Mouse (Mus musculus) forebrain, postnatal 0 days (tissue): ENCODE data around the gene Swsap1. TPM values are rescaled to one million over a fixed set of nuclear protein-coding genes. Genes with fewer than 3 reads are reported as not detected.
A peak's percentile ranks its signal among the peaks of the same experiment; 100 is the strongest.

ENCODE experiments used
- ATAC-seq: fragments of 200-750 bp; cut with Nextera tagmentation; 2 replicates; pipeline ENCODE4 v1.8.0; 2017; ENCODE audit warnings: mild to moderate bottlenecking, moderate library complexity
- DNase-seq: peaks from one replicate; pipeline ENCODE4 v3.0.0-alpha.2; 2015
- H3K27ac ChIP-seq: fragments of 300-500 bp; sonication (generic); 2 replicates; pipeline ENCODE4 v1.5.1; 2014; ENCODE audit warnings: low read depth, mild to moderate bottlenecking, antibody characterized with exemption, low read length, moderate library complexity, mixed read lengths
- H3K27me3 ChIP-seq: fragments of 300-500 bp; sonication (generic); 2 replicates; pipeline ENCODE4 v1.6.1; 2014; ENCODE audit warnings: mild to moderate bottlenecking, low read length, mixed read lengths; ENCODE audit not compliant: insufficient read depth
- H3K36me3 ChIP-seq: fragments of 300-500 bp; sonication (generic); 2 replicates; pipeline ENCODE4 v1.6.1; 2014; ENCODE audit warnings: mild to moderate bottlenecking, moderate library complexity; ENCODE audit not compliant: insufficient read depth
- H3K4me1 ChIP-seq: fragments of 300-500 bp; sonication (generic); 2 replicates; pipeline ENCODE4 v1.6.1; 2014; ENCODE audit warnings: antibody characterized with exemption; ENCODE audit not compliant: insufficient read depth
- H3K4me2 ChIP-seq: fragments of 300-500 bp; sonication (generic); 2 replicates; pipeline ENCODE4 v1.6.1; 2014; ENCODE audit warnings: low read depth, mild to moderate bottlenecking, moderate library complexity
- H3K4me3 ChIP-seq: fragments of 300-500 bp; sonication (generic); 2 replicates; pipeline ENCODE4 v1.5.1; 2014; ENCODE audit warnings: low read depth, low read length, mixed read lengths
- H3K9ac ChIP-seq: fragments of 300-500 bp; sonication (generic); 2 replicates; pipeline ENCODE4 v1.6.1; 2014; ENCODE audit warnings: mild to moderate bottlenecking
- H3K9me3 ChIP-seq: fragments of 300-500 bp; sonication (generic); 2 replicates; pipeline ENCODE4 v1.6.1; 2016; ENCODE audit warnings: low read length
- CTCF ChIP-seq: sonication (generic); IDR thresholded peaks from 2 replicates; pipeline ENCODE4 v1.5.1; 2016; ENCODE audit warnings: antibody characterized with exemption, control low read depth, low read depth
- WGBS: fragments of 180-500 bp; shearing (Covaris S2); extraction: QIAGEN DNeasy Blood & Tissue Kit; methylation state at CpG from one replicate; pipeline ENCODE4 v1.1.7; 2014; 5-methylcytosine and 5-hydroxymethylcytosine counted together
- polyA plus RNA-seq: library from polyadenylated mRNA; unstranded; fragments of >200 nt; fragmentation: Nextera tagmentation; extraction: Ambion mirVana; gene quantifications from 2 replicates; pipeline ENCODE4 v1.2.1, GENCODE M21; 2015
- total RNA-seq: library from RNA; depleted of rRNA; stranded (reverse); fragments of >200 nt; gene quantifications from 2 replicates; pipeline ENCODE4 v1.2.3, GENCODE M21; 2014; rRNA removed

Swsap1 gene
- total RNA-seq = 28.2 and 37.7 TPM in 2 replicates
- 7.0 and 7.3 TPM in 2 replicates for polyA plus RNA-seq

DNA sequence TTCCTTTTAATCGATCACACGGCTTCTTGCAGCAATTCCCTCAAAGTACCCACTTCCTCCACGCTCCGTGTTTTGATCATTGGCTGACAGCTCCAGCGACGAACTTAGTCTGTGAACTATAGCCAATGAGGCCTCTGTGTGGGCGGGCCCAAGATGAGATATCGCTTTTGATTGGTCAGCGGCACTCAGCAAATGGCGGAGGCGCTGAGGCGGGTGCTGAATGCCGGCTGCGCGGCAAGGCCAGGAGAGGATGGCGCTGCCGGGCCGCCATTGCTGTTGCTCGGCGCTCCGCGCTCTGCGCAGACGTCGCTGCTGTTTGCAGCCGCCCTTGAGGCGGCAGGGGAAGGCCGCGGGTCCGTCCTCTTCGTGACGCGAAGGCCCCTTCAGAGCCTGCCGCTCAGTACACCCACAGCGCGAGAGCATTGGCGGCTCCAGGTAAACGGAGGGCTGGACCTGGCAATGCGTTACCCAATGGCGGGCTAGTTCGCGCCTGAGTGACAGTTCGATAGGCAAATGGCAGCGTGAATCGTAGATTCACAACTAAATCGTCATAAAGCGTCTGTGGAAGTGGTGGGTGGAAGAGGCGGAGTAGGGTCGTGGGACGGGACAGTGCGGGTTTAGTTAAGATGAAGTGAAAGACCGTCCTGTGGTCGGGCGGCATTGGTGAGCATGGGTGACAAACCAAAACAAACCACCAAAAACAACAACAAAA, at the start of gene Swsap1:
Gene Swsap1, plus strand, starts transcription at position 186 of the 712 bp plus-strand sequence.
- Histone ChIP-seq H3K9me3 (no peaks in the 10 kb centered on the region), H3K4me2 (peak within 1 kb of the TSS; percentile 65), H3K9ac (peak within 1 kb of the TSS; percentile 83), H3K36me3 (no peaks in the 10 kb centered on the region; the same call in 1 of the 2 replicates), H3K4me1 (peaks cover 17% of the 10 kb centered on the region), H3K27ac (peak within 1 kb of the TSS; percentile 96), H3K4me3 (peak within 1 kb of the TSS; percentile 58), H3K27me3 (peaks cover 8% of the 10 kb centered on the region)
- WGBS = under 1% methylated on average over 54 of the region's 54 CpGs
- 0 out of 2 replicates have a peak, but pooled peaks have one; percentile 5 for TF ChIP-seq CTCF
- ATAC-seq (peak; percentile 97), DNase-seq (peak; percentile 100)

DNA sequence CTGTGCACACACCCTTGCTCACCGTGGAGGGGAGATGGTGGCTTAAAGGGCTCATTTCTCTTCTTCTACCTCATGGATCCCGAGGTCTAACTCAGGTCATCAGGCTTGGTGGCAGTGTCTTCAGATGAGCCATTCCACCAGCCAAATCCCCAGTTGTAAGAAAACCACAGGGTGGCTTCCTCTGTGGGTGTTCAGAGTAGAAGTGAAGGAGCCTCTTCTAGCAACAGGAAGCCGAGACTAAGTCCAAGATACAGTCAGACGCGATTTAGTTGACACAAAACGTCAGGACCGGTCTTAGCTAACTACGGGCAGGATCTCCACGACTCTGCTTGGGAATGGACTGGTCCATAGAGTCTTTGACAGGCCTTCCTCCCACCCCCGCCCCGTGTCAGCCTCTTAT, 47.3 kb upstream of the Swsap1 start:
- no peak for TF ChIP-seq CTCF
- Histone ChIP-seq H3K9ac (no peak overlapping the region), H3K36me3 (peaks cover 23% of the 10 kb centered on the region), H3K4me1 (no peaks in the 10 kb centered on the region), H3K4me2 (no peak overlapping the region), H3K9me3 (no peaks in the 10 kb centered on the region), H3K4me3 (no peak overlapping the region), H3K27me3 (no peaks in the 10 kb centered on the region), H3K27ac (no peak overlapping the region)
- DNase-seq = no peak
- 78% methylated on average over 11 of the region's 11 CpGs for WGBS
- ATAC-seq = no peak

DNA sequence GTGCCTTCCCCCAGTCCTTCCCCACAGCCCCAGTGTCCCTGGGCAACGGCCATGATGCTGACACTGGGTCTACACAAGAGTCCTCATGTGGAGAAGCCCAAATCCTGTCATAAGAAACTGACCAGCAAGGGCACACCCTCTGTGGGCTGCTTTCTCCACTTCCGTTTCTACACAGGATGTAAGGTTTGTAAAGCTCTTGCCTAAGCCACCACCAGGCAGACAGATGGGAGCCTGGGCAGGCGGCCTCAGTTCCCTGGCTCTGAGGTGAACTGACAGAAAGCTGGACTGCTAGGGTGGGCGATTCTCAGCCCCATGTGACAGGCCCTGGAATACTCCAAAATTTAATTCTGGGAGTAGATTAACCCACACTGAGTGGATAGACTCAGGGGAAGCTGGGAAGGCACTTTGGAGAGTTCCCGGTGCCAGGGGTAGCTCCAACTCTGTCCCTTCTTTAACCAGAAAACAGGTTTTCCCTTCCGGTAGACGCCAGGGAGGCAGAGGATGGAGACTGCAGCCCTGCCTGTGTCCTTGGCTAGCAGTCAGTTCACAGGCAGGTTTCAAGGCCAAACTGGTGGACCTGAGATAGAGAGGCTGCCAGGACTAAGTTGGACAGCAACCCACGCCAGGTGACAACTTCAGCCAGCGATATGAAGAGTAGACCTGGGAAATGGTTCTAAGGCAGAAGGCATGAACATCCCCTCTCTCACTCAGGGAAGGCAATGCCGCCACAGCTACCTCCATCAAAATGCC, 45.9 kb upstream of the Swsap1 start:
- WGBS = 77% methylated on average over 10 of the region's 10 CpGs
- H3K27me3 ChIP-seq = no peaks in the 10 kb centered on the region
- H3K4me1 ChIP-seq = no peaks in the 10 kb centered on the region
- no peak for TF ChIP-seq CTCF
- DNase-seq = no peak
- no peak overlapping the region for H3K4me3 ChIP-seq
- no peak for ATAC-seq
- no peaks in the 10 kb centered on the region for H3K9me3 ChIP-seq
- no peak overlapping the region for H3K4me2 ChIP-seq
- H3K36me3 ChIP-seq = peaks cover 36% of the 10 kb centered on the region
- H3K27ac ChIP-seq = no peak overlapping the region
- H3K9ac ChIP-seq = no peak overlapping the region

DNA sequence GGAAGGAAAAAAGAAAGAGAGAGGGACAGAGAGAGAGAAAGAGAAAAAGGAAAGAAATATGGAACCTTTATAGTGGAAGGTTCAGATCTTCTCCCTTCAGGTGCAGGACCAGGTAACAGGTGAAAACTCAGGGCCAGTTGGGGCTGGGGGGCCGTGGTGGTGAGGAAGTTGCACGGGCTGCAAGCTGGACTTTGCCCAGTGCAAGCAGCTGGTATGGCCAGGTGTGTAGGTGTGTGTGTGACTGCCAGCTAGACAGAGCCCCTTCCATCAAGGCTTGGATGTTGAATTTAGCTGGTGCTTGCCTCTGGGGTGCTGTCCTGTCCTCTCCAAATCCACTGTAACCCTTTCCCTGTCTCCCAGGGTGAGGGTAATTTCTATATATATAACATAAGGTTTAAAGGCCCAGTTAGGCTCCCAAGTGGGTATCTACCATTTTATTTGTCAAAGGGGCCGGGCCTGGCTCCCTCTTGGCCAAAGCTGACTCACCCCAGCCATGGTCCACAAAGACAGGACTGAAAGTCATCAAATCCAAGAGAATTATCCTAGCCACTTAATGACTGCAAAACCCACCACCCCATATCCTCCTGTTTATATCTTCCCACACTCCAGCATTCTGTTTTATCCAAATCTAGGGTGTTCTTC, 38.6 kb upstream of the Swsap1 start:
- H3K27ac ChIP-seq = peak overlapping the region; percentile 92
- H3K9ac ChIP-seq = peak overlapping the region; percentile 60
- no peak for TF ChIP-seq CTCF
- H3K4me3 ChIP-seq = peak overlapping the region; percentile 68
- peaks cover 4% of the 10 kb centered on the region; the same call in 1 of the 2 replicates for H3K4me1 ChIP-seq
- no peaks in the 10 kb centered on the region for H3K9me3 ChIP-seq
- peak overlapping the region; percentile 69 for H3K4me2 ChIP-seq
- DNase-seq = no peak
- ATAC-seq = no peak
- WGBS = 75% methylated on average over 3 of the region's 3 CpGs
- H3K36me3 ChIP-seq = peaks cover 21% of the 10 kb centered on the region
- no peaks in the 10 kb centered on the region for H3K27me3 ChIP-seq

DNA sequence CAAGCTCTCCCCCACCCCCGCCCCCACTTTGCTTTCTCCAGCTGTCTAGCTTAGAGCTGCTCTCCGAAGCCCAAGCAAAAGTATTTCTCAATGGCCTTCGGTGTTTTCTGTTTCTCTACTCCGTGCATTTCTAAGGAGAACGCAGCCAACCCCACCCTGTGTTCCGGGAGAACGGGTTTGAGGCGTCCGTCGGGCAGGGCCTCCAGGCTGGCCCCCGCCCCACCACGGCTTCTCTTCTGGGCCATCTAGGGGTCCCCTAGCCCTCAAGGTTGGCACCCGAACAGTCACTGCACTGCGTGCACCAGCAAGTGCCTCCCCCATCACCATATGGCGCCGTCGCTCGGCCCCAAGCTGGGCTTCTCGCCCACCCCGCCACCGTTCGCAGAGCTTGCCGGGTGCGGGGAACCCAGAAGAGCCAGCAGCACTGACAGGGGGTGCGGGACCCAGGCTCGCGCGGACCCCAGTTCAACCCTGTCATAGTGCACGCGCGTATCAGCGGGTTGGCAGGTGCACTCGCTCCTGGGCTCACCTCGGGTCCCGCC, 38.0 kb upstream of the Swsap1 start:
- peaks cover 4% of the 10 kb centered on the region; the same call in 1 of the 2 replicates for H3K4me1 ChIP-seq
- H3K4me2 ChIP-seq = peak overlapping the region; percentile 69
- ATAC-seq (peak; percentile 86), DNase-seq (peak; percentile 84)
- 1% methylated on average over 35 of the region's 35 CpGs for WGBS
- no peak for TF ChIP-seq CTCF
- peaks cover 21% of the 10 kb centered on the region for H3K36me3 ChIP-seq
- H3K4me3 ChIP-seq = peak overlapping the region; percentile 68
- H3K27me3 ChIP-seq = no peaks in the 10 kb centered on the region
- H3K9me3 ChIP-seq = no peaks in the 10 kb centered on the region
- H3K9ac ChIP-seq = peak overlapping the region; percentile 60
- H3K27ac ChIP-seq = peak overlapping the region; percentile 92

DNA sequence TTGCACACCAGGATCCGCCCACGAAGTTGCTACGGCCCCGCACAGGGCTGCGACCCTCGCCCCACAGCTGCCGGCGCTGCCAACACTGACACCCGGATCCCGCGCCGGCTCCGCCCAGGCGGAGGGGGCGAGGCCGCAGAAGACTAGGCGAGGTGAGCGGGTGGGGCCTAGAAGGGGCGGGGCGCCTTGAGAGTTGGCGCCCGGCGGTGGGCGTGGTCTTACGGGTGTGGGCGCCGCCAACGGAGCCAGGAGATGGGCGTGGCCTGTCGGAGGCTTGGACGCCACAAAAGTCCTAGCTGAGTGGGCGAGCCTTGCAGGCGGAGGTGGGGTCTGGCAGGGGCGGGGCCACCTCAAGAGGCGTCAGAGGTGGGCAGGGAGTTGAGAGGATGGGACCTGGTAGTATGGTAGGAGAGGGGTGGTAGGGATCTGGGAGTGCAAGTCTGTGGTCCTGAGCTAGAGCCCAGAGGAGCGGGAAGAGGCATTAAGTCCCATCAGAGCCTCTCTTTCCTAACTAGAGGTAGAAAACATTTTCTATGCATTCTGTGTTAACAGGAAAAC, 37.4 kb upstream of the Swsap1 start, which contains the start of gene Rab3d:
Gene Rab3d, minus strand, starts transcription at position 158 of the 558 bp plus-strand sequence.
- H3K9ac ChIP-seq = peak within 1 kb of the TSS; percentile 60
- peak within 1 kb of the TSS; percentile 69 for H3K4me2 ChIP-seq
- H3K27ac ChIP-seq = peak within 1 kb of the TSS; percentile 92
- peak within 1 kb of the TSS; percentile 68 for H3K4me3 ChIP-seq
- no peaks in the 10 kb centered on the region for H3K9me3 ChIP-seq
- H3K36me3 ChIP-seq = peaks cover 17% of the 10 kb centered on the region
- ATAC-seq (peak; percentile 87), DNase-seq (peak; percentile 94)
- H3K4me1 ChIP-seq = peaks cover 4% of the 10 kb centered on the region; the same call in 1 of the 2 replicates
- WGBS = 2% methylated on average over 36 of the region's 36 CpGs
- TF ChIP-seq CTCF = no peak
- H3K27me3 ChIP-seq = no peaks in the 10 kb centered on the region
